Mouse (Mus musculus) frontal cortex, postnatal 36 days (tissue): ENCODE measurements around the gene Rab3ip.
A peak's percentile ranks its signal among the peaks of the same experiment; 100 is the strongest.

Source experiments
- DNase-seq, 2 experiments: peaks; one replicate each; pipeline ENCODE4 v3.0.0; 2022; ENCODE audit warnings: low spot score in 2 of 2

The Rab3ip gene

GRCm38 (mm10) chr10:116871329-116872015 is 79.1 kb downstream of the Rab3ip start:
- DNase-seq: peak in 1 of 2 experiments; percentile 44

DNA sequence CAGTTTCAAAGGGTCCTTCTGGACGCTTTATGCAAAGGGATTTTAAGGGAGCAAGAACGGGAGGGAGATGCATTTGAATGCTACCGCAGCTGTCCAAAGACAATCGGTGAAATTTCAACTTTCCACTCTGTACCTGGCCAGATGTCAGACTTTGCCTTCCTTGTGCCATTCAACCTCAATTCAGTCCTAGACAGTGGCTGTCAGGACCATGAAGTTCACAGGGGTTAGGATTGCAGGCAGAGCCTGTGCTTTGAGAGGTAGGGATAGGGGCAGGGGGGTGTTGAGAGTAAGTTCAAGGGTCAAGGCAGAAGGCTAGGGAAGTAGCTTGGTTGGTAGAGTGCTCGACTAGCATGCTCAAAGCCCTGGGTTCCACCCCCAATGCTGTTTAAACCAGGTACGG is 79.8 kb downstream of the Rab3ip start:
- DNase-seq: no peak
